Mouse (Mus musculus) lung, postnatal 0 days (tissue): ENCODE measurements around the gene Fbxl17.

ENCODE experiments used
- CTCF ChIP-seq: IDR thresholded peaks from 2 replicates; pipeline ENCODE4 v1.5.1; 2016; ENCODE audit warnings: antibody characterized with exemption, mild to moderate bottlenecking
- EP300 ChIP-seq: IDR thresholded peaks from 2 replicates; pipeline ENCODE4 v1.6.1; 2016; ENCODE audit warnings: antibody characterized with exemption, mild to moderate bottlenecking, control low read depth

- TF ChIP-seq CTCF (no peak), EP300 (no peak)
Observed at GRCm38 (mm10) chr17:63157019-63157418, 342.8 kb downstream of the Fbxl17 start.
